Mouse (Mus musculus) gastrocnemius, adult 2 months (tissue): ENCODE data around the gene Lrfn1. TPM values are rescaled to one million over a fixed set of nuclear protein-coding genes. Genes with fewer than 3 reads are reported as not detected.

ENCODE experiments used
- DNase-seq: peaks from one replicate; pipeline ENCODE4 v3.0.0; 2022
- H3K27ac ChIP-seq: fragments of 200-600 bp; 2 replicates; pipeline ENCODE4 v1.8.1; 2022; ENCODE audit warnings: mild to moderate bottlenecking
- H3K4me3 ChIP-seq: fragments of 200-600 bp; 2 replicates; pipeline ENCODE4 v1.8.1; 2022; ENCODE audit warnings: mild to moderate bottlenecking, moderate library complexity
- CTCF ChIP-seq: fragments of 200-600 bp; IDR thresholded peaks from 2 replicates; pipeline ENCODE4 v1.8.1; 2022; ENCODE audit warnings: antibody characterized with exemption, mild to moderate bottlenecking, moderate library complexity
- intact Hi-C: fragments of 180-260 bp; cut with DNase I; formaldehyde crosslinking; loops from one replicate; pipeline ENCODE4 v1.15.1; 2025
- total RNA-seq, 2 experiments: library from RNA; stranded (reverse); gene quantifications; 2 replicates each; pipeline ENCODE4 v1.2.3; 2021

Gene Lrfn1
- total RNA-seq, 2 experiments from 2014 or later, result 0.14 to 0.18 TPM

GRCm38 (mm10) chr7:28436932-28437570 is 14.7 kb upstream of the Lrfn1 start, which contains the start of gene Gmfg:
Gene Gmfg (plus strand): TSS chr7:28437447.
- peak; percentile 79 for DNase-seq
- peak; percentile 64 for TF ChIP-seq CTCF
- H3K4me3 ChIP-seq, result peak within 1 kb of the TSS; percentile 80
- intact Hi-C loops, result no loop called here
- peak within 1 kb of the TSS; percentile 94 for H3K27ac ChIP-seq

DNA sequence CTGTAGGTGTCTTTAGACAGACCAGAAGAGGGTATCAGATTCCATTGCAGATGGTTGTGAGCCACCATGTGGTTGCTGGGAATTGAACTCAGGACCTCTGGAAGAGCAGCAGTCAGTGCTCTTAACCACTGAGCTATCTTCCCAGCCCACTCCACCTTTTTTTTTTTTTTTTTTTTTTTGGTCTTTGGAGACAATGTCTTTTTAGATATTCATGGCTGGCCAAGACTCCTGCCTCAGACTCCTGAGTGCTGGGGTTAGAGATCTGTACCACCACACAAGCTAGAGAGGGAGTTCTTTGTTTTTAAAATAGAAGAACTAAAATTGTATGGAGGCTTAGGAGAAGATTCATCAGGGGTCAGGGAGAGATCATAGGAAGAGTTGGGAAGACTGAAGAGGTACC is 13.8 kb upstream of the Lrfn1 start:
- intact Hi-C loops, result no loop called here
- Histone ChIP-seq H3K4me3 (no peak overlapping the region), H3K27ac (no peak overlapping the region)
- no peak for DNase-seq
- no peak for TF ChIP-seq CTCF

- TF ChIP-seq CTCF, result no peak
- DNase-seq, result no peak
- Histone ChIP-seq H3K27ac (no peak overlapping the region), H3K4me3 (no peak overlapping the region)
- intact Hi-C loops, result no loop called here
Measured at GRCm38 (mm10) chr7:28438771-28439170, 13.0 kb upstream of the Lrfn1 start.

DNA sequence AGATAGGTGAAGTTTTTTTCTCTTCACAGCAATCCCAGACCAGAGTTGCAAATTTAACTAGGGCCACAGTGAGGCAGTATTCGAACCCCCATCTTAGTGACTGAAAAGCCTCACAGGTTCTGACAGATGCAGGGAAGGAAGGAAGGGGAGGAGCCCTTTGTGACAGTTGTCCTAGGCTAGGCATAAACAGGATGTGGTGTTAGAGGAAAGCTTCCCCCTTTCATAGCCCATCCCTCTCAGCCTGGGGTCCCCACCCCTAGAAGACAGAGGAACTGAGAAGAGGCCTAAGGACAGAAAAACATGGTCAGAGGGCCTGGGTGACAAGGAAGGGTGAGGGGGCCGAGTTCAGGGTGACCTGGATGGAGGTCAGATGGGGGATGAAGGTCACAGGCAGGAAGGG is 11.0 kb upstream of the Lrfn1 start:
- peak overlapping the region; percentile 54 for H3K4me3 ChIP-seq
- peak overlapping the region; percentile 62 for H3K27ac ChIP-seq
- TF ChIP-seq CTCF, result no peak
- intact Hi-C loops, result no loop called here
- peak; percentile 35 for DNase-seq

GRCm38 (mm10) chr7:28441776-28442485 is 9.8 kb upstream of the Lrfn1 start:
- peak overlapping the region; percentile 28 for H3K27ac ChIP-seq
- peak overlapping the region; percentile 26; the same call in 1 of the 2 replicates for H3K4me3 ChIP-seq
- no peak for TF ChIP-seq CTCF
- no peak for DNase-seq
- intact Hi-C loops, result no loop called here

- intact Hi-C loops, result no loop called here
- H3K27ac ChIP-seq, result 0 out of 2 replicates have a peak overlapping the region, but pooled peaks have one; percentile 12
- no peak for TF ChIP-seq CTCF
- DNase-seq, result no peak
- no peak overlapping the region for H3K4me3 ChIP-seq
Measured at GRCm38 (mm10) chr7:28442688-28443087, 9.1 kb upstream of the Lrfn1 start.

GRCm38 (mm10) chr7:28444344-28444974 is 7.3 kb upstream of the Lrfn1 start:
- no peak overlapping the region for H3K27ac ChIP-seq
- no peak overlapping the region for H3K4me3 ChIP-seq
- TF ChIP-seq CTCF, result no peak
- intact Hi-C loops, result no loop called here
- DNase-seq, result no peak

GRCm38 (mm10) chr7:28446446-28446845 is 5.3 kb upstream of the Lrfn1 start:
- intact Hi-C loops, result loop anchor here (1.0 to 5.0 kb wide), 4 partner anchors 82 to 281 kb away; no protein-coding TSS in a partner anchor
- Histone ChIP-seq H3K27ac (no peak overlapping the region), H3K4me3 (no peak overlapping the region)
- peak; percentile 83 for DNase-seq
- peak; percentile 88 for TF ChIP-seq CTCF

GRCm38 (mm10) chr7:28447101-28447830 is 4.5 kb upstream of the Lrfn1 start:
- DNase-seq, result no peak
- TF ChIP-seq CTCF, result no peak
- H3K4me3 ChIP-seq, result no peak overlapping the region
- H3K27ac ChIP-seq, result no peak overlapping the region
- intact Hi-C loops, result loop anchor here (2.0 to 5.0 kb wide), 2 partner anchors 82 to 280 kb away; no protein-coding TSS in a partner anchor

GRCm38 (mm10) chr7:28447865-28448820 is 3.6 kb upstream of the Lrfn1 start:
- TF ChIP-seq CTCF, result no peak
- H3K4me3 ChIP-seq, result no peak overlapping the region

DNA sequence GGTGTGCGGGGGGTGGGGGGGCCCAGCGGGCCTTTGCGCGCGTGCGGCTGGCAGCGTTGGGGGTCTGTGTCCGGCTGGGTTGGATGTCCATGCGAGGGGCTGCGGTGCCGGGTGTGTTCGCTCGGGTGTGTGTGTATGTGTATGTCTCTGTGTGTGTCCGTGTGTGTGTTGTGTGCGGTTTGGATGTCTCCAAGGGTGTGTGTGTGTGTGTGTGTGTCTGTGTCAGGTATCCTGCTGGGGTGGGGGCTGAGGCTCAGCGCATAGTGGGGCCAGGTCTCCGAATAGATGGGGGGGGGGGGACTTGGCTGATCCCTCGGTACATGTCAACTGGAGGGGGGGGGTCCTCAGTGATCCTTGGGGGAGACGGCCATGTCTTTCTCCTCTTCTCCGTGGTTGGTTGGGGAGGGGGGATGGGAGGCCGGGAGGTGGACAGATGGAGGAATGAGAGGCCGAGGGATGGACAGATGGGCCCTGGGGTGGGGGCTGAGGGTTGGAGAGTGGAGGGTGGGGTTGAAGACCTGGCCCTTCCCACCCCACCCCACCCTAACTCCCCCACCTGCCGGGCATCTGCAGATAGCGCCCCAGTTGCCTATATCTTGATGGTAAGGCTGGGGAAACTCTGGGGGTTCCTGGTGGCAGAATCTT is 703 bp downstream of the Lrfn1 start:
- Histone ChIP-seq H3K27ac (no peak overlapping the region; the same call in 1 of the 2 replicates), H3K4me3 (peak overlapping the region; percentile 76)
- TF ChIP-seq CTCF, result no peak
- intact Hi-C loops, result no loop called here
- no peak for DNase-seq

More at GRCm38 (mm10) chr7:28447865-28448820, 3.6 kb upstream of the Lrfn1 start:
- DNase-seq, result no peak
- intact Hi-C loops, result loop anchor here (2.0 to 5.0 kb wide), 2 partner anchors 81 to 279 kb away; no protein-coding TSS in a partner anchor
- H3K27ac ChIP-seq, result no peak overlapping the region
